Mouse (Mus musculus): ENCODE data around the gene Hmga2. TPM values are rescaled to one million over a fixed set of nuclear protein-coding genes. Genes with fewer than 3 reads are reported as not detected.
A peak's percentile ranks its signal among the peaks of the same experiment; 100 is the strongest.

The Hmga2 gene
- polyA plus RNA-seq, 1 experiment from 2014 or later = 88.7 TPM

DNA sequence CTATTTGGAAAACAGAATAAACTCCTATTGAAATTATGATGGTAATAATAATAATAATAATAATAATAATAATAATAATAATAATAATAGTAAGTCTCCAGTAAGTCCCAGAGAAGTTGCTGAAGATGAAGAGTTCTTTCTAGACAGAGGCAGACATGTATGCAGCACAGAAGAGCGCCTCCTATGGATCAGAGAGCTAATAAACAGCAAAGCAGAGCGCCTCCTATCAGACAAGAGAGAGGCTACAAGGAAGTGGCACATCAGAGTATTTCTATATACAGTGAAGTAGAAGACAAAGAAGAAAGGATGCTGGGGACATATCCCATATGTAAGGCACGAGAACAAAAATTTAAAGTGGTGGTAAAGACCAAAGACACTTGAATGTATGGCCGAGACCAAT, 70.9 kb downstream of the Hmga2 start:
- Histone ChIP-seq H3K9me3 (no peaks in the 10 kb centered on the region), H3K27me3 (no peaks in the 10 kb centered on the region), H3K4me2 (replicated peaks) (no peak overlapping the region), H3K9ac (no peak overlapping the region), H3K4me1 (peaks cover 84% of the 10 kb centered on the region), H3K27ac (no peak overlapping the region), H3K4me3 (no peak overlapping the region), H3K36me3 (peaks cover 21% of the 10 kb centered on the region)
- ATAC-seq (ENCODE audit: low FRiP score, low read depth) = no peak
- WGBS = 89% methylated on average over 4 of the region's 4 CpGs

DNA sequence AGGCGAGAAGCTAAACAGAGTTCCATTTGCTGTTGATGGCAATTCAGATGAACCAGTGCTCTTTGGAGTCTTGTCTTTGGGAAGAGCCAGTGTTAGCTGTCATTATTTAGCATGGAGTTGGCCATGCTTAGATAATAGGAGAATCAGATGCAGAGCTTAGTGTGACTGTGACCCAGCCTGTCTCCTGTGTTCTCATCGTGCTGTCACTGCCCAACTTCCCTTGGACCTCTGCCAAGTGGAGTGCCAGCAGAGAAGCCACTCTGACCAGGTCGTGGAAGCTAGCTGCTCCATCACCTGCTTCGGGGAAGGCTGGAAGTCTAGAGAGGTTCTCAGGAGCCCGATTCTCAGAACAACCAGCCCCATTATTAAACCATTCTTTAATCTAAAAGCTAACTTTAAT, 73.3 kb downstream of the Hmga2 start:
- Histone ChIP-seq H3K27me3 (no peaks in the 10 kb centered on the region), H3K9ac (no peak overlapping the region), H3K4me3 (no peak overlapping the region), H3K27ac (no peak overlapping the region), H3K36me3 (peaks cover 18% of the 10 kb centered on the region), H3K4me1 (peaks cover 95% of the 10 kb centered on the region), H3K4me2 (replicated peaks) (no peak overlapping the region), H3K9me3 (no peaks in the 10 kb centered on the region)
- WGBS = 74% methylated on average over 5 of the region's 5 CpGs
- ATAC-seq (ENCODE audit: low FRiP score, low read depth) = no peak

DNA sequence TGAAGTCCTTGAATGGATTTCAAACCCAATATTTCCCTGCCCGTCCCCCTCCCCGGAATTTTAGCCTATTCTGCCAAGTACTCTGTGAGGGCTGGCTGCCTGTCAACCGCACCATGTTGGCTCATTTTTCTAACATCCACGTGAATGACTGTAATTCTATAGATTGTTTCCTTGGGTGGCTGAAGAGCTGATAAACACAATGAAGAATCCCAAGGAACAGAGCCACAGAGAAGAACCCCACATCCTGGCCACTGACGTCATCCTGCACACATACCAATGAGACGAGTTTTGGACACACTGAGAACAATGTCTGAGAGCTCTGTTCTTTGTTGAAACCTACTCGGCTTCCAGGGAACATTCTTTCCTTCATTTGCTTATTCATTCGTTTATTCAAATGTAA, 74.5 kb downstream of the Hmga2 start:
- ATAC-seq (ENCODE audit: low FRiP score, low read depth) = no peak
- H3K27me3 ChIP-seq = no peaks in the 10 kb centered on the region
- no peaks in the 10 kb centered on the region for H3K9me3 ChIP-seq
- WGBS = 61% methylated on average over 8 of the region's 8 CpGs
- H3K9ac ChIP-seq = no peak overlapping the region
- H3K27ac ChIP-seq = no peak overlapping the region; the same call in 1 of the 2 replicates
- H3K4me2 ChIP-seq (replicated peaks) = no peak overlapping the region
- peaks cover 95% of the 10 kb centered on the region for H3K4me1 ChIP-seq
- H3K4me3 ChIP-seq = no peak overlapping the region
- H3K36me3 ChIP-seq = peaks cover 18% of the 10 kb centered on the region

DNA sequence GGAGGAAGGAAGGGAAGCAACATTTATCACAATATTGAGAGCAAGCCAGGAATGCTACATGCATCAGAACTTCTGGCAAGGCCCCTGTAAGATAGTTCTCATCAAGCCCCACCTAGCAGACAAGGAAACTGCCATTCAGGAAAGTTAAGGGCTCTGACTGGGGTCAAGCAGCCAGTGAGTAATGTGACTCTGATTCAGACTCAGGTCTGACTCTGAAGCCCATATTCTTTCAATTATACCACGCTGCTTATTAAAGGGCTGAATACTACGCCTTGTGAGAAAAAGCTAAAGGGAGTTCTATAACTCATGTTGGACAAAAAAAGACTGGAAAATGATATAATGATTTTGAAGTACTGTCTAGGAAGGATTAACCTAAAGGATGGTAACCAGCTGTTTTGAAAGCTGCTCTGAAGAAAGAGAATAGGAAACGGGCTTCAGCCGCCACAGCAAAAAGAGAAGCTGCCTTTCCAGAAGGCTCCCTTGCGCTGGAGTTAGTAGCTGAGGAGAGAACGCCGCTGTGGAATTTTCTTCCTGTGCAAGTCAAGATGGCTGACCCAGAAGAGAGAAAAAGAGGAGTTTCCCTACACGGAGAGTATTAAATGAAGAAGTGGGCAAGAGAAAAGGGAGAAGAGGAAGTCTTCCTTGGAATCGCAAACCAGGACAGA, 76.3 kb downstream of the Hmga2 start:
- Histone ChIP-seq H3K27me3 (no peaks in the 10 kb centered on the region), H3K27ac (peak overlapping the region; percentile 58), H3K9ac (no peak overlapping the region), H3K4me2 (replicated peaks) (peak overlapping the region; percentile 48), H3K36me3 (peaks cover 18% of the 10 kb centered on the region), H3K9me3 (no peaks in the 10 kb centered on the region), H3K4me1 (peaks cover 91% of the 10 kb centered on the region), H3K4me3 (no peak overlapping the region)
- no peak for ATAC-seq (ENCODE audit: low FRiP score, low read depth)
- 19% methylated on average over 9 of the region's 9 CpGs for whole genome bisulfite sequencing

DNA sequence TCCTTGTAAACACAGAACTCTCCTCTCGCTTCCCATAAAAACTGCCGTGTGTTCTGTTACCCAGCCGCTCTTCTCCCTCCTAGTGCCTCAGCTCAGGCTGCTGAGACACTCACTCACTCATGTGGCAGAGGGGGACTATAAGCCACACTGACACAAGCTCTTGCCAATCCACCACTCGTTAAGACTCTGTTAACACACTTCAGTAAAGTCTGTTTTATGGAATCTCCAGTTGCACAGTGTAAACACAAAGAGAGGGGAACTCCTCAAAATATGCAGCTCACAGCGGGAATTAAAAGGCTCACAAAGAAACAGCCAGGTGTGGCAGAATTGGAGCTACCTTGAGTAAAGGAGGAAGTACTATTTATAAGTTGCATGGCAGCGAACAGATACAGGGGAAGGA, 77.5 kb downstream of the Hmga2 start:
- peaks cover 13% of the 10 kb centered on the region for H3K36me3 ChIP-seq
- H3K27ac ChIP-seq = no peak overlapping the region; the same call in 1 of the 2 replicates
- no peak overlapping the region for H3K4me3 ChIP-seq
- no peaks in the 10 kb centered on the region for H3K9me3 ChIP-seq
- no peak overlapping the region for H3K4me2 ChIP-seq (replicated peaks)
- ATAC-seq (ENCODE audit: low FRiP score, low read depth) = no peak
- H3K9ac ChIP-seq = no peak overlapping the region
- peaks cover 90% of the 10 kb centered on the region for H3K4me1 ChIP-seq
- 20% methylated on average over 6 of the region's 6 CpGs for WGBS
- H3K27me3 ChIP-seq = no peaks in the 10 kb centered on the region

DNA sequence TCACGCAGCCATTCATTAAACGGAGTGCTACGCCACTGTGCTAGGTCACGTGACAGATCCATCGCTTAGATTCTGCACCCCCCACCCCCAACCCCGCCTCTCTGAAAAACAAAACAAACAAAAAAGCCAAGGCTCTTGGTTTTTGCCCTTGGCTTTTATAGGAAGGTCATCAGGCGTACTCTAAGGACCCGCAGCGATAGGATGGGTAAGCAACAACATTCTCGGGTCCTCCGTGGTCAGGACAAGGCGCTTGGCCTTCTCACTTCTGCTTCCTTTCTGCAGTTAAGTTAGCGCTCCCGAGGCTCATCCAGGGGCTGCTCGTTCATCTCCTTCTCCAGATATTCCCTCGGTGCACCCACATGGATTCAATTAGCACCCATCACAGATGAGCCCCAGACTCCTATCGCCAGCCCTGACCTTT, 79.0 kb downstream of the Hmga2 start:
- Histone ChIP-seq H3K4me1 (peaks cover 89% of the 10 kb centered on the region), H3K4me2 (replicated peaks) (no peak overlapping the region), H3K27ac (no peak overlapping the region), H3K27me3 (no peaks in the 10 kb centered on the region), H3K4me3 (no peak overlapping the region), H3K36me3 (peaks cover under 1% of the 10 kb centered on the region; the same call in 1 of the 2 replicates), H3K9ac (no peak overlapping the region), H3K9me3 (no peaks in the 10 kb centered on the region)
- no peak for ATAC-seq (ENCODE audit: low FRiP score, low read depth)
- 52% methylated on average over 17 of the region's 17 CpGs for WGBS

DNA sequence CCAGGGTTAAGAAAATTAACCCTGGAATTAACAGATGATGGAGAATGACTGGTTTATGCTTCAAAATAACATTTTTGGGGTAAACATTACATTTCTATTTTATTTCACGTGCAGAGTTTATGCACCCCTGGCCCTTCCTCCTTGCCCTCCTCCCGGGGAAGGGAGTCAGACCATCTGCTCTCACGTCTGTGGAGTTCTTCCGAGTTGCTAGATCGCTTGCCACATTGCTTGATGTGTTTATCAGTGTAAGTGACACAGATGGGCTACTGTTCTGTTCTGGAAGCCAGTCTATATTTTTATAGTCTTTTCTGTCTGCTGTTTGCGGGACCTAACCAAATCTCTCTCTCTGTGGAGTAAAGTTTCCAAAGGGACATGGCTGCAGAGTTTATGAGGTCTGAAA, 80.7 kb downstream of the Hmga2 start:
- Histone ChIP-seq H3K4me2 (replicated peaks) (no peak overlapping the region), H3K27ac (no peak overlapping the region), H3K4me1 (peaks cover 90% of the 10 kb centered on the region), H3K27me3 (no peaks in the 10 kb centered on the region), H3K9ac (no peak overlapping the region), H3K36me3 (no peaks in the 10 kb centered on the region), H3K4me3 (no peak overlapping the region), H3K9me3 (no peaks in the 10 kb centered on the region)
- ATAC-seq (ENCODE audit: low FRiP score, low read depth) = no peak
- 59% methylated on average over 6 of the region's 6 CpGs for WGBS

DNA sequence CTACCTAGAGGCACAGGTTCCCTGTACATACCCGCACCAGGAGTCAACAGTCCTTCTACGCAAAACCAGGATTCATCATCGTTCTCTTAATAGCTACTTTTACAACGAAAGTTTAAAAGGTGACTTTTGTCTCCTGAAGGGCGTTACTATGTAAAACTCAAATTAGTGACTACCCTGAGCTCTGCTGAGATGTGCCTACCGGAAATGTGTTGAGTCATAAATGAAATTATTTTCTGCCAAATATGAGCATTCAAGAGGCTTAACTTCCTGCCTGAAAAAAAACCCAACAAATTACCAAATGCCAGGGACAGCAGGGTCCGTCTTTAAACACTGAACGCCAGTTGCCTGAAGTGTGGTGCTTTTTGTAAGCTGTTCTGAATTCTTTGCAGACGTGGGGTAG, 81.5 kb downstream of the Hmga2 start:
- Histone ChIP-seq H3K27ac (no peak overlapping the region), H3K9me3 (no peaks in the 10 kb centered on the region), H3K4me2 (replicated peaks) (no peak overlapping the region), H3K27me3 (no peaks in the 10 kb centered on the region), H3K4me1 (peaks cover 89% of the 10 kb centered on the region), H3K36me3 (no peaks in the 10 kb centered on the region), H3K4me3 (no peak overlapping the region), H3K9ac (no peak overlapping the region)
- WGBS = 55% methylated on average over 9 of the region's 9 CpGs
- no peak for ATAC-seq (ENCODE audit: low FRiP score, low read depth)

DNA sequence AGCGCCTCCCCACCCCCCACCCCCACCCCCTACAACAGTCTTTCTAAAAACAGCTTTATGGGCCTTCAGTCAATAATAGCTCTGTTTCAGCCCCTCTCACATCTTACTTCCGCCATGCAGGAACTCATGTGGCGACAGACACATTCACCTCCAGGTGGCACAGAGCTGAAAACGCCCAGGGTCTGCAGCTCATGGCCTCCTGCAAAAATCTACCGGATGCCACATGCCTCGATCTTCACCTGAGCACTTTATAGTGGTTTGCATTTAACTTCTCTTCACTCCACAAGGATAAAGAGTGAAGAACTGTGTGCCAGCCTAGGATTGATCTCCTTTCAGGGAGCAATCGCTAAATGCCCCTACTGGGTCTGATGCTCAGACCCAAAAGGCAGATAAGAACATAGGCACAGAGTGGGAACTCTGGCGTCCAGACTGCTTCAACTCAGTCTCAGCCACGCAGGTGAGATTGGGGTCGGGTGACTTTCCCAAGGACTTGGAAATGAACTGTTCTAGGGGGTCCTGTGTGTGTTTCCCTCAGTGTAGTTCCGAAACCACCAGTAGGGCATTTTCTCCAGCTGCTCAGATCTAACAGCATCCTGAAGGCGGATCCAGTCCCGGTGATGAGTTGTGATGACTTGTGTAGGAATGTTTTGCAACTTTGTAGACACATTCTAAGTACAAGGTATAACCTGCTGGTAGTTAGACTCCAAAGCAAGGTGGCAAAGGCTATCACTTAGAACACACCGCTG, 84.1 kb downstream of the Hmga2 start:
- Histone ChIP-seq H3K9ac (no peak overlapping the region), H3K4me2 (replicated peaks) (no peak overlapping the region), H3K4me3 (no peak overlapping the region), H3K36me3 (no peaks in the 10 kb centered on the region), H3K27me3 (no peaks in the 10 kb centered on the region), H3K4me1 (peaks cover 79% of the 10 kb centered on the region), H3K27ac (no peak overlapping the region), H3K9me3 (no peaks in the 10 kb centered on the region)
- WGBS = 21% methylated on average over 14 of the region's 14 CpGs
- peak; percentile 37; the same call in 1 of the 2 replicates for ATAC-seq (ENCODE audit: low FRiP score, low read depth)

DNA sequence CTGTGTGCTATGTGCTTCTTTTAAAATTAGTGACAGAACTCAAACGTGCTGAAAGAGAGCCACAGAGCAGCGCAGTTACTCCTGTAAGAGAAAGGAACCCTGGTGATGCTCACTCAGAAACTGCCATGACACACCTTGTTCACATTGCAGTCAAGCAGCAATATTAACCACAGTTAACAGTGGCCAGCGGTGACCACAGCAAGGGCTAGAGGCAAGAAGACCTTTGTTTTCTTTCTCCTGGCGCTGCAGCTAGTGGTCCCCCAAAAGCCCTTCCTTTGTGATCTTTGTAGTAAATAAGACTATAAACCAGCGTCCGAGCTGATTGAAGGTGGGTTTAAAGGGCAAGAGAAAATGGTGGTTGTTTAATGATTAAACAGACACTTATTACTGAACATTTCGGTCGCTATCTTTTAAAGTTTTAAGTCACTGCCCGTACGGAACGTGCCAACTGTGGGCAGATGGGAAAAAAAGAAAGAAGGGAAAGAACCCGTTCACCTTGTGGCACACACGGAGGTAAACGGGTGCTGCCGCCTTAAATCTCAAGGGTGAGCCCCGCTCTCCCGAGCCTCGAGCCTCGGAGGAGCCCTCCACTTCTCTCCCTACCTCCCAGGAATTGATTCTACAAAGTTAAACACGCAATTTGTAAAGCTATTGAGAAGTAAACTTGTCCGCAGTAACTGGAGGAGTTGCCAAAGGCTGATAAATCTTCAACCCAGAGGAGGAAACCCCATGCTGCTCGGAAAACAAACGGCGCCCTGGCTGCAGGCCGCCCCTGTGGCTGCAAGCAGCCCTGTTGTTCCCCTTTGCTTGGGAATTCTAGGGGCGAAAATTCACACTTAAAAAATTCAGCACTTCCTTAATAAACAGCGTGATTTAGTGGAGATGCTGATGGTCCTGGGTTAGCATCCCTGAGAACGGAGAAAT, 85.1 kb downstream of the Hmga2 start:
- ATAC-seq (ENCODE audit: low FRiP score, low read depth) = no peak
- Histone ChIP-seq H3K4me2 (replicated peaks) (peak overlapping the region; percentile 28), H3K4me3 (no peak overlapping the region), H3K9me3 (no peaks in the 10 kb centered on the region), H3K27me3 (no peaks in the 10 kb centered on the region), H3K27ac (no peak overlapping the region), H3K4me1 (peaks cover 80% of the 10 kb centered on the region), H3K36me3 (no peaks in the 10 kb centered on the region), H3K9ac (no peak overlapping the region)
- WGBS = 24% methylated on average over 28 of the region's 28 CpGs

DNA sequence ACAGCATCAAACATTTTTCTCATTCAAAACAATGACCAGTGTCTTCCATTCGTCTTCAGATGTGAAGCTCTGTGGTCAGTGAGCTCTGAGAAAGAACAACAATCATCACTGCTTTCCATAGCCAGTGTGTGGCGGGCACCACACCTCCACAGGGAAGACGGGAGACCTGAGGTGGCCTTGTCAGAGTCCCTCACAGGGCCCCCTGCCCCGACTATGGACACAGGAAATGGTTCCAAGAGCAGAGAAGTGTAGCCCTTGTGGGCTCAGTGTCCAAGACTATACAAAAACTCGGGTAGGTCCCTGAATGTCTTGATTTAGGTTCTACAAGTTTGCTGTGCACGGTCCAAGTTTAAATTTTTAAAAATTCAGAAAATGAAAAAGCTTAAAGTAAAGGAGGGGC, 86.6 kb downstream of the Hmga2 start:
- no peaks in the 10 kb centered on the region for H3K9me3 ChIP-seq
- WGBS = 59% methylated on average over 6 of the region's 6 CpGs
- peaks cover 85% of the 10 kb centered on the region for H3K4me1 ChIP-seq
- ATAC-seq (ENCODE audit: low FRiP score, low read depth) = no peak
- H3K27ac ChIP-seq = no peak overlapping the region
- no peak overlapping the region for H3K4me2 ChIP-seq (replicated peaks)
- H3K9ac ChIP-seq = no peak overlapping the region
- no peak overlapping the region for H3K4me3 ChIP-seq
- H3K36me3 ChIP-seq = no peaks in the 10 kb centered on the region
- no peaks in the 10 kb centered on the region for H3K27me3 ChIP-seq

DNA sequence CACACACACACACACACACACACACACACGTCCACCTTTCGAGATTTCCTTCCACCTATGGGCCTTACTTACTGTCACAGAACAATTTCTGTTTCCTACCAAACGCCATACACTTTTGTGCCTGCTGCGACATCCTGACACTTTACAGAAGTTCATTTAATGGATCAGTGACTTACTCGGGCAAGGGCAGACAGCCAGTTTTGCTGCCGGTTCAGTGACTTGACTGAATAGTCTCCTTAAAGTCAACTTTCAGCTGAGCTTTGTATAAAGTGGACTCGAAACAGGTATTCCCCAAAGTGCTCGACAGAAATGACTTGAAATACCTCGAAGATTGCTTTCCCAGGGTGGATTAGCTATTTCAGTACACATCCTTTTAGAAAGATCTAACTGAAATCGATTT, 87.3 kb downstream of the Hmga2 start:
- 48% methylated on average over 10 of the region's 10 CpGs for WGBS
- peak overlapping the region; percentile 15; the same call in 1 of the 2 replicates for H3K27ac ChIP-seq

More for the DNA sequence above, 87.3 kb downstream of the Hmga2 start:
- Histone ChIP-seq H3K9me3 (no peaks in the 10 kb centered on the region), H3K4me3 (no peak overlapping the region), H3K27me3 (no peaks in the 10 kb centered on the region), H3K9ac (no peak overlapping the region), H3K4me1 (peaks cover 85% of the 10 kb centered on the region), H3K36me3 (no peaks in the 10 kb centered on the region), H3K4me2 (replicated peaks) (no peak overlapping the region)
- no peak for ATAC-seq (ENCODE audit: low FRiP score, low read depth)

All from limb, embryonic 13.5 days (tissue).